Mouse (Mus musculus) forelimb bud, embryonic 11.5 days (tissue): ENCODE results near the gene Lmod2.

ENCODE experiments used
- DNase-seq: peaks from one replicate; pipeline ENCODE4 v3.0.0-alpha.2; 2012; ENCODE audit warnings: low read depth, low spot score

Gene Lmod2

GRCm38 (mm10) chr6:24602351-24602750 lies 4.8 kb downstream of the Lmod2 start:
- no peak for DNase-seq

GRCm38 (mm10) chr6:24602993-24603392 lies 5.4 kb downstream of the Lmod2 start:
- no peak for DNase-seq

DNA sequence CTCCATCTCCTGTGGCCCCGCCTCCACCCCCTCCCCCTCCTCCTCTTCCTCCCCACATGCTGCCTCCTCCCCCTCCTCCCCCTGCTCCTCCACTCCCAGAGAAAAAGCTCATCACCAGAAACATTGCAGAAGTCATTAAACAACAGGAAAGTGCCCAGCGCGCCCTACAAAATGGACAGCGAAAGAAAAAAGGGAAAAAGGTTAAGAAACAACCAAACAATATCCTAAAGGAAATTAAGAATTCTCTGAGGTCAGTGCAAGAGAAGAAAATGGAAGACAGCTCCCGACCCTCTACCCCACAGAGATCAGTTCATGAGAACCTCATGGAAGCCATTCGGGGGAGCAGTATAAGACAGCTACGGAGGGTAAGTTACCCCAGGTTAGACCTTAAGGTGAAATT lies 6.7 kb downstream of the Lmod2 start:
- DNase-seq: no peak

- no peak for DNase-seq
Measured at GRCm38 (mm10) chr6:24605631-24606030, 8.1 kb downstream of the Lmod2 start.

GRCm38 (mm10) chr6:24606512-24606911 lies 8.9 kb downstream of the Lmod2 start:
- no peak for DNase-seq

- DNase-seq: no peak
Measured at GRCm38 (mm10) chr6:24607531-24607930, 10.0 kb downstream of the Lmod2 start.

DNA sequence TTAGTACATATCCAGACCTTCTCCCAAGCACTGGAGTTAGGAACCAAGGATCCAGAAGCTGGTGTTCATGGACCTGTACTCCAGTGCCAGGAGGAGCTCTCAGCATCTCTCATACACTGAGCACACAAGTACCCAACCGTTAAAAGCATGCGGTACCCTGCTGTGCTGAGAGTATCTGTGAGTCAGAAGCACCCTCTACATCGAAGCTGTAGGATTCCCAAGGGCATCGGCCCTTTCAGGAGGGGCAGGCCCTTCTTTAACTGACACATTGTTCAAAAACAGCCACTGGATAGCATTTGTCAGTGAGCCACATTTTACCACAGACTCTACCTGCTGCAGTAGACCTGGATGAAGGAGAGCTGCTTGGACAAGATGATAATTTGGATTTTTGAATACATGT lies 10.6 kb downstream of the Lmod2 start:
- DNase-seq: no peak

DNA sequence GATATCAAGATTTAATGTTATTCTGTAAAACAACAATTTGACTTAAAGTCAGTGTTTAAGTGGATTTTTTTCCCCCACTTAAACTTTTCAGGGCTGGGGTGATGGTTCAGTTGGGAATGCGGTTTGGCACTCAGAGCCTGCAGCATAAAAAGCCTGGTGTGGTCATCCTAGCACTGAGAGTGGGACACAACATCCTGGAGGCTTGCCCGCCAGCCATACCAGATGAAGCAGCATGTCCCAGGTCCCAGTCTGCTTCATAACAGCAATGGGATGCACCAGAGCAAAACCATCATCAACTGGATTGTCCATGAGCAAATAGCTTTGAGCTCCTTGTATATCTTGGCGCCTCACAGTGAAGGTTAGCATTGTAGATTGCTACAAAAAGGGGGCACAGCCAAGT lies 11.1 kb downstream of the Lmod2 start:
- DNase-seq: no peak

DNA sequence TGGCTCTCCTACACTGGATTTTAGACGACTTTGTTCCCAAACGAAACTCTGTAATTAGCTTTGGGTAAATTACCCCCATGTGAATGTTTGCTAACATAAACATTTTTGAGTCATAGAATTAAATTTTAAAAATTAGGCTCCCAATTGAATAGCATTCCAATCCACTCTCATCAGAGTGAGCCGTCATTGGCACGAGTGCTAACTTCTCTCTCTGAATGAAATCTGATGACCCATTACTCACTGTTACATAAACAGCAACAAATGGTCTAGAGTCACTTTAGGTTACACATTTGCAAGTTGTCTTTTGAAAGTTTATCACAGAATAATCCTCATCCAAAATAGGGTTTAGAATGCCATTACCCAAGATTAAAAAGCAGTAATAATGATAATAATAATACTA lies 12.0 kb downstream of the Lmod2 start:
- DNase-seq: no peak

DNA sequence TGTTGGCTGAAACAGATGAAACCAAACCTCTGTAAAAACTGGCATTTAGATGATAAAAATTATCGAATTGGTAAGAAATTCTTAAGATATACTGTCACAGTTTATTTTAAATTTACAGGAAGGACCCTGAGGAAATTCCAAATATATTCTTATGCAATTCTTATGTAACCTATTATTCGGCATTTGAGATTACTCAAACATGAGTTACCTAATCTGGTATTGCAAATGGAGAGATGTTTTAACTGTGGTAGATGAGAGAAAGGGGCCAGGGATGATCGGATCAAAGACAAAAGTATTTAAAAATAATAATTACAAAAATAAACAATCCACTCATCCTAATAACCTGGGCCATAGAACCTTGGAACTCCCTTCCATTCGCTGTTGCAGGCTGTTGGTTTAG lies 12.8 kb downstream of the Lmod2 start:
- no peak for DNase-seq

GRCm38 (mm10) chr6:24612074-24612755 lies 14.7 kb downstream of the Lmod2 start:
- DNase-seq: no peak

DNA sequence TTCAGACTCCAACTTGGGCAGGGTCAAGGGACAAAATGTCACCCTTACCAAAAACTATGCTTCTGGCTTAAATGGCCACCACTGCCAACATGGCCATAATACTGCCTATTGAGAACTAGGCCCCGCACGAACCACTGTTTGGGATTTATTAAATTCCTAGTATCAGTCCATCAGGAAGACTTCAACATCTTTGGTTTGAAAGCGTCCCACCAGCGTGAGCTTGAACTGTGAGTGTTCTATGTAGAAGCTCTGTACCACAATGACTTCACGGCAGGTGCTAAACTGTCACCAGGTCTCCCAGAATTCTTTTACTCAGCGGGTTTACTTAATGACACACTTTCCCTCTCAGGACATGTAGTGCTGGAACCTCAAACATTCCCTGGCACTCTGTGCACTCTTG lies 15.8 kb downstream of the Lmod2 start:
- no peak for DNase-seq

- no peak for DNase-seq
Measured at GRCm38 (mm10) chr6:24613918-24614317, 16.4 kb downstream of the Lmod2 start.

- no peak for DNase-seq
Measured at GRCm38 (mm10) chr6:24616746-24617145, 19.2 kb downstream of the Lmod2 start.

DNA sequence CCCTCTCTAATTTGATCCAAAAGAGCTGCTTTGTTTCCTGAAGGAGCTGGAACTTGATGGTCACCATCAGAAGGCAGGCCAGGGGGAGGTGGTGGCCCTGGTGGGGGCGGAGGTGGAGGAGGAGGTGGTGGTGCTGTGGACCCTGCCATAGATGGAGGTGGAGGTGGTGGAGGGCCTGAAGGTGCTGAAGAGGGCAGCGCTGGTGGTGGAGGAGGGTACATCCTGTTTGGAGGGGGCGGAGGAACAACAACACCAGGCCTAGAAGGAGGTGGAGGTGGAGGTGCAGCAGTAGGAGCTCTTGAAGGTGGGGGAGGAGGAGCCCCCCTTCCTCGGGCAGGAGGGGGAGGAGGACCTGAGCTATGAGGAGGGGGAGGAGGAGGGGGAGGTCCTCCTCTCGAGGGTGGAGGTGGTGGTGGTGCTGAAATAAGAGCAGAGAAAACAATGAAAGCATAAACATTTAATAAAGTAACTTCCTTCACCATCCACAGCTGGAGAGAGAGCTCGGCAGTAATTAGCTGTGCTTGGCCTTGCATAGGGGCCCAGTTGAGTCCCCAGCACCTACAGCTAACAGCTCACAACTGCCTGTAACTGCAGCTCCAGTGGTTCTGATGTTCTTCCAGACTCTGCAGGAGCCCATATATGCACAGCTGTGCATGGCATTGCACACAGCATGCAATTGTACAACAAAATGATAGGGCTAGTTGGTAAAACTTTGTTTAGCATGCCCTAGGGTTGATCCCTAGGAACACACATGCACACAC lies 21.9 kb downstream of the Lmod2 start:
- DNase-seq: no peak

DNA sequence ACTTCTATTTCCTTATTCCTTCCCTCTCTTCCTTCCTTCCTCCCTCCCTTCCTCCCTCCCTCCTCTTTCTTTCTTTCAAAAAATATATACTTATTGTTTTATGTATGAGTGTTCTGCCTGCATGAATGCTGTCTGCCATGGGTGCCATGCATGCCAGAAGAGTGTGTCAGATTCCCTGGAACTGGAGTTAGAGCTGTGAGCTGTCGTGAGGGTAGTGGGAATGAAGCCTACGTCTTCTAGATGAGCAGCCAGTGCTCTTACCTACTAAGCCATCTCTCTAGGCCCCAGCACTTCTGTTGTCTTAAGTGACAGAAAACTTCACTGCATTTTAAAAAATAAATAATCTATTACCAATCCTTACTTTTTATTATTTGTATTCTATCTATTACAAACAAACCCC lies 23.4 kb downstream of the Lmod2 start:
- DNase-seq: no peak

DNA sequence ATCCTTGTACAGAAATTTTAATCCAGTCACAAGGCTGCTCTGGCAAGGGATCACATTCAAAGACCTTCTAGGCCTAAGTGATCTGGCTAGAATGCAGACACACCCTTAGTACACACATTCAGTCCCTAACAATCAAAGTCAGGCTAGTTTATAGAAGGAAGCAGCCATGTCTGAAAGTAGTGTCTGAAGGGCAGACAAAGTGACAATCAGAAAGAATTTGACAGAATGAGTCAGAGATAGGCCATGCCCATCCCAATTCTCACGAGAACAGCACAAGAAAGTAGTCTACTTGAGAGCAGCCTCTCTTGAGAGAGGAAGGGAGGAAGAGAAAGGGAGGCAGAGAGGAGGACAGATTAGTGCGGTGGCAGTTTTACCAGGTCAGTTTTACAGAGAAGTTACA lies 24.5 kb downstream of the Lmod2 start:
- DNase-seq: no peak

GRCm38 (mm10) chr6:24627586-24628030 lies 30.0 kb downstream of the Lmod2 start:
- DNase-seq: peak; percentile 73

DNA sequence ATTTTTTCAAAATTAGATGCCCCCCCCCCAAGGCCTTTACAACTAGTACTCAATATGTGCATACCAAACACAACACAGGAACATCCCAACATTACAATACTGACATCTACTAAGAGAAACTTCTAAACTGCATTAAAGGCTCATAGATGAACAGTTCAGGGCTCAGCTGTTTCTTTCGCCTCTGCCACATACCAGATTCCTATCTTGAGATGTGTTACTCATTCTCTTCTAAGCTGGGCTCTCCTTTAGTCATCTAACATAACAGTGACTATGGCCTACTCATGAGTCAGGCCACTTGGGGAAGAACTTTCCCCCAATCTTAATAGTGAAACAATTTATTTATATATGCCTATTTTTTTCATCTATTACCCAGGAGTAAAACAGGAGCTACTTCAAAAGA lies 30.9 kb downstream of the Lmod2 start:
- DNase-seq: no peak

- DNase-seq: no peak
Measured at GRCm38 (mm10) chr6:24632061-24632460, 34.5 kb downstream of the Lmod2 start.

DNA sequence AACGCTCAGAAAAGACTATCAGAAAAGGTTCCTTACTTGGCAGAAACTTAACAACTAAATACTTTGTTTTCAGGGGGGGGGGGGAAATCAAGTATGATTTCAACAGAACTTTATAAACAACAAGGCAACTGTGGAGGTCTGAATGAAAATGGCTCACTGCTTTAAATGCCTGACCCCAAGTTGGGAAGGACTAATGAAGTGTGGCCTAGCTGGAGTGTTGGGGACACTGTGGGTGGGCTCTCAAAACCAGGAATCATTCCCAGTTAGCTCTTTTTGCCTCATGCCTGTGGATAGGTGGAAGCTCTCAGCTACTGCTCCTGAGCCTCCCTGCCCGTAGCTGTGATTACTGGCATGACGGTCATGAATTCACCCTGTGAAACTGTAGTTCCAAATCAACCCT lies 36.5 kb downstream of the Lmod2 start:
- no peak for DNase-seq

DNA sequence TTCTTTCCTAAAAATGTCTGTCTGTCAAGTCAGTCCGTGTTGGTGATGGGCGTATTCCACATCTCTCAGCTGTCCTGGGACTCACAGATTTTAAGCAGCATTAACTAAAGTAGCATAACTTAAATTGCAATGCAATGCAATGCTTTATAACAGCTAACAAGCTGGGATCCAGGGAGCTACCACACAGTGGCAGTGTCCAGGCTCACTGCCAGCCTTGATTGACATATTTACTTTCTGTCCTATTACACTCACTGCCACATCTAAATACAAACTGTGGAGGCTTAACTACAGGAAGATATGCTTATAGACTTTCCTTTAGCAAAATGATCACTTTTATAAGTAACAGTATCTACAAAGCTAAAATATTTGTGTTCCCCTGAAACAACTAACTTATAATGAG lies 38.3 kb downstream of the Lmod2 start:
- DNase-seq: no peak

DNA sequence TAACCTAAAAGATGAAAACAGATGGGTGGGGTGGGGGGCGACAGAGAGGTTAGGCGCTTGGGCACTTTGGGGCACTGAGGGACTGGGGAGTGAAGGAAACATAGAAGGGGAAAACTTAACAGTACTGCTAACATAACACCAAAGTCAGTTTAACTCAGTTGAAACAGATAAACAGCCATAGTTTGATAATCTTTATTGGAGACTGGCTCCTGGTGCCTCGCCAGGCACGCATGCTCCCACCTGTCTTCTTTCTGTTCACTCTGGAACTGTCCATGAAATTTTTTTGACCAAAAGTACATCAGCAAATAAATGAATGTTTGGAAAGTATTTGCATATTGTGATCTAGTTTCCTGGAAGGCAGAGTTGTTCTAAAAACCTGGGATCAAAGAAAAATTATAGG lies 43.7 kb downstream of the Lmod2 start:
- DNase-seq: no peak
